Mouse (Mus musculus) forebrain, embryonic 11.5 days (tissue): ENCODE measurements around the gene Sik3. TPM values are rescaled to one million over a fixed set of nuclear protein-coding genes. Genes with fewer than 3 reads are reported as not detected.
"Not testable (repeated sequence)": the region's sequence is repeated elsewhere in the genome, so short reads cannot be mapped to it uniquely, and the experiment has no call there.

ENCODE experiments used
- ATAC-seq: fragments of 200-750 bp; cut with Nextera tagmentation; replicated peaks from 2 replicates; pipeline ENCODE4 v1.8.0; 2017; ENCODE audit warnings: moderate TSS enrichment; ENCODE audit not compliant: low FRiP score
- DNase-seq: peaks from one replicate; pipeline ENCODE4 v3.0.0-alpha.2; 2017; ENCODE audit warnings: low spot score
- H3K27ac ChIP-seq: fragments of 300-500 bp; sonication (generic); 2 replicates; pipeline ENCODE4 v1.5.1; 2014; ENCODE audit warnings: low read depth, low read length
- H3K27me3 ChIP-seq: fragments of 300-500 bp; sonication (generic); 2 replicates; pipeline ENCODE4 v1.6.1; 2014; ENCODE audit warnings: mild to moderate bottlenecking, low read length, mixed read lengths; ENCODE audit not compliant: control insufficient read depth, insufficient read depth
- H3K36me3 ChIP-seq: fragments of 300-500 bp; sonication (generic); 2 replicates; pipeline ENCODE4 v1.6.1; 2014; ENCODE audit warnings: mild to moderate bottlenecking, low read length, moderate library complexity, mixed read lengths; ENCODE audit not compliant: control insufficient read depth, insufficient read depth
- H3K4me1 ChIP-seq: fragments of 300-500 bp; sonication (generic); replicated peaks from 2 replicates; pipeline ENCODE4 v1.6.1; 2014; ENCODE audit warnings: low read length, mixed read lengths; ENCODE audit not compliant: control insufficient read depth, insufficient read depth
- H3K4me2 ChIP-seq: fragments of 300-500 bp; sonication (generic); 2 replicates; pipeline ENCODE4 v1.6.1; 2014; ENCODE audit warnings: low read depth, mild to moderate bottlenecking, low read length, moderate library complexity, mixed read lengths; ENCODE audit not compliant: severe bottlenecking
- H3K4me3 ChIP-seq: fragments of 300-500 bp; sonication (generic); 2 replicates; pipeline ENCODE4 v1.5.1; 2014; ENCODE audit warnings: low read depth, low read length
- H3K9ac ChIP-seq: fragments of 300-500 bp; sonication (generic); 2 replicates; pipeline ENCODE4 v1.6.1; 2014; ENCODE audit warnings: low read length
- H3K9me3 ChIP-seq: fragments of 300-500 bp; sonication (generic); 2 replicates; pipeline ENCODE4 v1.6.1; 2016; ENCODE audit warnings: low read length, mixed read lengths; ENCODE audit not compliant: control insufficient read depth
- WGBS: fragments of 180-500 bp; shearing (Covaris S2); extraction: QIAGEN DNeasy Blood & Tissue Kit; methylation state at CpG from one replicate; pipeline ENCODE4 v1.1.7; 2014; 5-methylcytosine and 5-hydroxymethylcytosine counted together
- polyA plus RNA-seq: library from polyadenylated mRNA; unstranded; fragments of >200 nt; fragmentation: Nextera tagmentation; extraction: Ambion mirVana; gene quantifications from 2 replicates; pipeline ENCODE4 v1.2.1, GENCODE M21; 2014

The Sik3 gene
- polyA plus RNA-seq, 1 experiment from 2014 or later = 11.3 TPM

- ATAC-seq (no peak), DNase-seq (no peak)
- Histone ChIP-seq H3K36me3 (no peaks in the 10 kb centered on the region), H3K9me3 (no peaks in the 10 kb centered on the region), H3K27ac (no peak overlapping the region), H3K9ac (no peak overlapping the region), H3K4me1 (no peaks in the 10 kb centered on the region), H3K27me3 (no peaks in the 10 kb centered on the region), H3K4me2 (no peak overlapping the region), H3K4me3 (no peak overlapping the region)
- WGBS = 84% methylated on average over 5 of the region's 5 CpGs
These were observed 136.8 kb downstream of the Sik3 start for GRCm38 (mm10) chr9:46149392-46149791.

GRCm38 (mm10) chr9:46150116-46150515 lies 137.5 kb downstream of the Sik3 start:
- H3K27me3 ChIP-seq = no peaks in the 10 kb centered on the region
- no peak overlapping the region for H3K4me2 ChIP-seq
- 77% methylated on average over 7 of the region's 7 CpGs for WGBS
- H3K9ac ChIP-seq = no peak overlapping the region
- ATAC-seq (no peak), DNase-seq (no peak)
- H3K27ac ChIP-seq = no peak overlapping the region
- H3K9me3 ChIP-seq = no peaks in the 10 kb centered on the region
- no peaks in the 10 kb centered on the region for H3K4me1 ChIP-seq
- no peaks in the 10 kb centered on the region for H3K36me3 ChIP-seq
- no peak overlapping the region for H3K4me3 ChIP-seq

DNA sequence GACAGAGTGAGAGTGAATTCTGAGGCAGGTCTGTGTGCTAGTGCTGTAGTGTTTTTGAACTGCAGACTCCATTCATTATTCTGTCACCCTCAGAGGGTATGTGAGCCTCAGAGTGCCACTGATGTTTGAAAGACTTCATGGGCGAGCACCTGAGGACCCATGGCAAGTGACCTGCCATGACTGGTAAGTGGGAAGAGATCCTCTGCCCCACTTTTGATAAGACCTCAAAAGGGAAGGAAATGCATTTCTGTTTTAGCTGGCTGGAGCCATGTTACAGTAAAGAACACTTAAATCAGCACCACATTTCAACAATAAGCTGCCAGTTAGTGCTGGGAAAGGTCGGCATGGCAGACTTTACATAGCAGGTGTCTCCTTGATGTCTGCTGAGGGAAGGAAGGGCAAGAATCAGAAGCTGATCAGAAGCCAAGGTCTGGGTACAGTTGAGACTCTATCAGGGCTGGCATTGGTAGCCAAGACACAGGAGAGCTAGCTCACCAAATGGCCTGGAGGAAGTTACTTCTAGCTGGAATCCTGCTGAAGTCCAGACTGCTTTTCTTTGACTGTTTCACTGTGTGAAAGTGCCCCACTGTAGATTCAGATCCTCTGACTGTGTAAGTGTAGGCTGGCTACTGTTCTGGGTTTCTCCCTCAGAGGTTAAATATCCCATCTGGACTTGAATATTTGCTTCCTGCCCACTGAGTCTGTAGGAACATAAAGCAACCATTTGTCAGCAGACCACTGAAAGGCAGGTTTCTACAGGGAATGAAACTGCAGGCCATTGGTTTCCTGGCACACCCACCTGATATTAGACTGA lies 138.5 kb downstream of the Sik3 start:
- 76% methylated on average over 2 of the region's 2 CpGs for WGBS

GRCm38 (mm10) chr9:46151704-46152040 lies 139.1 kb downstream of the Sik3 start:
- no peaks in the 10 kb centered on the region for H3K36me3 ChIP-seq
- WGBS = 90% methylated on average over 6 of the region's 6 CpGs
- no peak for ATAC-seq
- no peak overlapping the region for H3K4me2 ChIP-seq
- H3K4me1 ChIP-seq = no peaks in the 10 kb centered on the region
- H3K9me3 ChIP-seq = no peaks in the 10 kb centered on the region
- H3K27ac ChIP-seq = no peak overlapping the region
- no peak for DNase-seq
- H3K4me3 ChIP-seq = no peak overlapping the region
- H3K9ac ChIP-seq = no peak overlapping the region
- H3K27me3 ChIP-seq = no peaks in the 10 kb centered on the region

More for the DNA sequence above, 138.5 kb downstream of the Sik3 start:
- no peak overlapping the region for H3K27ac ChIP-seq
- no peaks in the 10 kb centered on the region for H3K27me3 ChIP-seq
- H3K4me1 ChIP-seq = no peaks in the 10 kb centered on the region
- ATAC-seq = no peak
- no peak overlapping the region for H3K4me2 ChIP-seq
- no peaks in the 10 kb centered on the region for H3K36me3 ChIP-seq
- no peak for DNase-seq
- H3K9me3 ChIP-seq = no peaks in the 10 kb centered on the region
- no peak overlapping the region for H3K4me3 ChIP-seq
- H3K9ac ChIP-seq = no peak overlapping the region

DNA sequence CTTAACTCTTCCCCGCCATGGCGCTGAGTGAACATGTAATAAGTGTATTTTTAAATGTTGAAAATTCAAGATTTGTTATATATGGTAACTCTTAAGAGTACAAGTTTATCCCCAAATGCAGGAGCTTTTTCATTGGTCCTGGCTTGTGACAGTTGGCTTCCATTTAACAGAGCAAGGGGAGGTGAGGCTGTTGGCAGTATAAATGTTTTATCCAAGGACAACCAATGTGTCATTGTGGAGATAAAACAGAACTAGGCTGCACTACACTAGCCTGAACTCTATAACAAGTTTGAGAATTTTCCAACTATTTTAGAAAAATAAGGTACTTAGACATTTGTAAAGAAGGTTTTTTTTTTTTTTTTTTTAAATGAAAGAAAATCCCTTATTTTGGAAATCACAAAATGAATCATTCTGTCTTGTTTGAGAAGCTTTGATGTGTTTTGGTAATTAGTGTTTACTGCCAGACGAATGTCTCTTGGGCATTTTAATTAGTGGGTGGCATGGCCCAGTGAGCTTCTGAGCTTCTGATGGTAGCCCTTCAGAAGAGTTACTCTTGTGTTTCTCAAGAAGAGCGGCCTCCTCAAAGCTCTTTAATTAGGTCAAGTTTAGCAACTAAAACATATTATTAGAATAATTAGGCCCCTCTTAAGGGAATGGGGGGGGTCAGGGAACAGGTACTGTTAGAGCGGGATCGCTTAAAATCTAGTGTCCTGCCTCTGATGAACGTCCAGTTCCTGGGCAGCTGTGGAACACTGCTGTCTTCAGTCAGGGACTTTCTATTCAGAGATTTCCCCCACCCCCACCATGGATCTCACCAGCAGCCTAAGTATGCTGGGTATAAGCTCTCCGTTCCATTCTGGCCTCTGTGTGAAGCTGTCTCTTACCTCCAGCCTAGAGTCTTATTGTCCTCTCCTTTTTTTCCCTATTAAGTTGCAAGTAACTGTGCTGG lies 139.7 kb downstream of the Sik3 start:
- 63% methylated on average over 8 of the region's 8 CpGs for WGBS
- ATAC-seq = no peak
- Histone ChIP-seq H3K9ac (no peak overlapping the region), H3K4me1 (no peaks in the 10 kb centered on the region), H3K27ac (no peak overlapping the region), H3K27me3 (no peaks in the 10 kb centered on the region), H3K4me2 (no peak overlapping the region), H3K36me3 (no peaks in the 10 kb centered on the region), H3K9me3 (no peaks in the 10 kb centered on the region), H3K4me3 (no peak overlapping the region)
- DNase-seq = no peak

DNA sequence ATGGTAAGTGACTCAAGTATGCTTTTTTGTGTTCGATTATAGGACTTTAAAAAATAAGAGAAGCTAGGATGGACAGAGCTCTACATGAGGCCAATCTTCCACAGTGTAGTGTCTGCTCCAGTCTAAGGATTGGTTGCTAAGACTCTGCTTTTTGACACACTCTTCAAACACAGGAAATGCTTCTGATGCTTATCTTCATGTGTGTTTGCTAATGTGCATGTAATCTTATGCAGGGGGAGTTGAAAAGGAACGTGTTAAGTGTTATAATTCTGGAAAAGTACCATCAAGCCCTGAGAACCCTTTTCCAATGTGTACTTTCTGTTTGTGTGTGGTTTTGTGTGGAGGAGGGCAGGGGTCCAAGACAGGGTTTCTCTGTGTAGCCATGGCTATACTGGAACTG lies 141.8 kb downstream of the Sik3 start:
- whole genome bisulfite sequencing = 84% methylated on average over 2 of the region's 2 CpGs
- Histone ChIP-seq H3K9ac (no peak overlapping the region), H3K36me3 (no peaks in the 10 kb centered on the region), H3K27ac (no peak overlapping the region), H3K27me3 (no peaks in the 10 kb centered on the region), H3K4me2 (no peak overlapping the region), H3K9me3 (no peaks in the 10 kb centered on the region), H3K4me1 (no peaks in the 10 kb centered on the region), H3K4me3 (no peak overlapping the region)
- ATAC-seq (no peak), DNase-seq (no peak)

DNA sequence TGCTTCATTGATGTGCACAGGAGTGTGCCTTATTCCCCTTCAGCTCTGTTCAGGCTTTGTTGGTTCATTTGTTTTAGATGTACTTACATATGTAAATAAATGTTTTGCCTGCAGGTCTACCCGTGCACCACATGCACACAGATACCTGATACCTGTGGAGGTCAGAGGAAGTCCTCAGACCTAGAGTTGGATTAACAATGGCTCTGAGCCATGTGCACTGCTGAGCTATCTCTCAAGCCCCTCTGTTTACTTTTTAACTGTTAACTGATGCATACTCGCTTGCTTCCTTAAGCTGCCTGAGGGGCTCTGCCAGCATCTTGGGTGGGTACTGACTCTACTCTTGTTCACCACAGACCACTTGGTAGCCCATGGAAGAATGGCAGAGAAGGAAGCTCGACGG lies 142.4 kb downstream of the Sik3 start:
- H3K4me3 ChIP-seq = no peak overlapping the region
- no peak for ATAC-seq

GRCm38 (mm10) chr9:46155818-46156217 lies 143.2 kb downstream of the Sik3 start:
- H3K27ac ChIP-seq, H3K36me3 ChIP-seq, H3K4me1 ChIP-seq, DNase-seq, H3K4me2 ChIP-seq, H3K4me3 ChIP-seq, H3K27me3 ChIP-seq, H3K9ac ChIP-seq, ATAC-seq, H3K9me3 ChIP-seq: not testable (repeated sequence)
- WGBS = 94% methylated on average over 8 of the region's 8 CpGs

More for the DNA sequence above, 142.4 kb downstream of the Sik3 start:
- no peaks in the 10 kb centered on the region for H3K27me3 ChIP-seq
- H3K4me2 ChIP-seq = no peak overlapping the region
- H3K9me3 ChIP-seq = no peaks in the 10 kb centered on the region
- H3K36me3 ChIP-seq = no peaks in the 10 kb centered on the region
- H3K4me1 ChIP-seq = no peaks in the 10 kb centered on the region
- no peak for DNase-seq
- 79% methylated on average over 4 of the region's 4 CpGs for WGBS
- no peak overlapping the region for H3K9ac ChIP-seq
- no peak overlapping the region for H3K27ac ChIP-seq
